In genomic region chr9:88523335-88523668, GRCm38 (mm10) we compare ENCODE assay signal across 9 mouse cellular contexts. TPM values are rescaled to one million over a fixed set of nuclear protein-coding genes. Genes with fewer than 3 reads are reported as not detected.
A peak's percentile ranks its signal among the peaks of the same experiment; 100 is the strongest.
DNase-seq lines count a peak whose midpoint lies in the region; ATAC-seq and TF ChIP-seq lines count a peak whose summit lies in the region.
"Had no signal": no experiment of that assay in that cellular context is flagged by ENCODE, and none has a peak within 500 bp of the region (broad histone marks: within the 10 kb centered on the region; RNA-seq: fewer than 3 reads in every experiment).

No protein-coding gene starts in this region.

- no peak for TF ChIP-seq CTCF in lung, embryonic 14.5 days (IDR thresholded peaks at IDR 0.05; ENCODE audit: low read depth)

- peak overlapping the region; percentile 93 for H3K27ac ChIP-seq in lung, embryonic 14.5 days (ENCODE audit: low read depth)
- peak overlapping the region; percentile 90 for H3K27ac ChIP-seq in embryonic facial prominence, embryonic 15.5 days (replicated peaks)
- H3K27ac ChIP-seq in limb, embryonic 10.5 days: peak overlapping the region; percentile 96
- H3K27ac ChIP-seq in neural tube, embryonic 15.5 days (replicated peaks): peak overlapping the region; percentile 91

- peak overlapping the region; percentile 96 for H3K9ac ChIP-seq in lung, embryonic 14.5 days
- H3K9ac ChIP-seq in embryonic facial prominence, embryonic 15.5 days: peak overlapping the region; percentile 51
- H3K9ac ChIP-seq in neural tube, embryonic 15.5 days (replicated peaks): peak overlapping the region; percentile 72

- H3K9me3 ChIP-seq in lung, embryonic 14.5 days (ENCODE audit: low read depth, low read length): no peaks in the 10 kb centered on the region
- no peaks in the 10 kb centered on the region for H3K9me3 ChIP-seq in embryonic facial prominence, embryonic 15.5 days (replicated peaks)
- H3K9me3 ChIP-seq in limb, embryonic 10.5 days (replicated peaks): no peaks in the 10 kb centered on the region
- H3K9me3 ChIP-seq in neural tube, embryonic 15.5 days (replicated peaks): no peaks in the 10 kb centered on the region

- peak overlapping the region; percentile 67 for H3K4me3 ChIP-seq in lung, embryonic 14.5 days (ENCODE audit: low read depth, low read length)
- peak overlapping the region; percentile 78 for H3K4me3 ChIP-seq in embryonic facial prominence, embryonic 15.5 days (replicated peaks)
- peak overlapping the region; percentile 78 for H3K4me3 ChIP-seq in limb, embryonic 10.5 days
- H3K4me3 ChIP-seq in neural tube, embryonic 15.5 days (replicated peaks): peak overlapping the region; percentile 62

- peaks cover 24% of the 10 kb centered on the region for H3K36me3 ChIP-seq in lung, embryonic 14.5 days (ENCODE audit: insufficient read depth)
- H3K36me3 ChIP-seq in embryonic facial prominence, embryonic 15.5 days: peaks cover 16% of the 10 kb centered on the region
- peaks cover 23% of the 10 kb centered on the region for H3K36me3 ChIP-seq in limb, embryonic 10.5 days
- 0 out of 2 replicates have a peak, but pooled peaks cover 3% of the 10 kb centered on the region for H3K36me3 ChIP-seq in neural tube, embryonic 15.5 days

- under 1% methylated on average over 16 of the region's 16 CpGs for WGBS in lung, embryonic 14.5 days
- WGBS in embryonic facial prominence, embryonic 15.5 days: 2% methylated on average over 16 of the region's 16 CpGs
- WGBS in limb, embryonic 10.5 days: 1% methylated on average over 16 of the region's 16 CpGs
- under 1% methylated on average over 16 of the region's 16 CpGs for WGBS in neural tube, embryonic 15.5 days

- H3K4me1 ChIP-seq in lung, embryonic 14.5 days (ENCODE audit: insufficient read depth): peaks cover 3% of the 10 kb centered on the region; the same call in 1 of the 2 replicates
- peaks cover 12% of the 10 kb centered on the region for H3K4me1 ChIP-seq in embryonic facial prominence, embryonic 15.5 days
- H3K4me1 ChIP-seq in limb, embryonic 10.5 days: peaks cover 17% of the 10 kb centered on the region
- H3K4me1 ChIP-seq in neural tube, embryonic 15.5 days: peaks cover 26% of the 10 kb centered on the region

- no peak for ATAC-seq in lung, embryonic 14.5 days (ENCODE audit: insufficient read depth)
- no peak for ATAC-seq in embryonic facial prominence, embryonic 15.5 days (ENCODE audit: insufficient number of reproducible peaks, low FRiP score, low TSS enrichment, low read depth)
- no peak for ATAC-seq in neural tube, embryonic 15.5 days (ENCODE audit: low FRiP score)

- H3K4me2 ChIP-seq in lung, embryonic 14.5 days: peak overlapping the region; percentile 87
- peak overlapping the region; percentile 82 for H3K4me2 ChIP-seq in embryonic facial prominence, embryonic 15.5 days (replicated peaks)
- H3K4me2 ChIP-seq in neural tube, embryonic 15.5 days: peak overlapping the region; percentile 91

- H3K27me3 ChIP-seq in lung, embryonic 14.5 days (ENCODE audit: insufficient read depth, low read length): no peaks in the 10 kb centered on the region
- no peaks in the 10 kb centered on the region for H3K27me3 ChIP-seq in embryonic facial prominence, embryonic 15.5 days
- H3K27me3 ChIP-seq in limb, embryonic 10.5 days (ENCODE audit: low read depth, poor library complexity, severe bottlenecking): no peaks in the 10 kb centered on the region
- H3K27me3 ChIP-seq in neural tube, embryonic 15.5 days (replicated peaks): no peaks in the 10 kb centered on the region

- DNase-seq in lung, embryonic 14.5 days: no peak
- no peak for DNase-seq in lung, postnatal 36 days
- no peak for DNase-seq in limb, embryonic 10.5 days (ENCODE audit: low spot score)
- no peak for DNase-seq in gastrocnemius, adult 18-20 months (ENCODE audit: low spot score)
- DNase-seq in cerebellum, adult 18-20 months: no peak
- DNase-seq in gastrocnemius, postnatal 10 days: no peak

RNA-seq across cellular contexts. Expression of gene Zfp949, which starts 24.5 kb away (rescaled TPM):
- polyA plus RNA-seq in lung, embryonic 14.5 days (2014; fragmentation: Nextera tagmentation; extraction: Ambion mirVana): 7.6 and 8.4 TPM in 2 replicates
- 12.8 and 14.1 TPM in 2 replicates for polyA plus RNA-seq in embryonic facial prominence, embryonic 15.5 days (2015; fragmentation: Nextera tagmentation; extraction: Ambion mirVana)
- polyA plus RNA-seq in limb, embryonic 10.5 days (2016; fragmentation: Nextera tagmentation; extraction: Ambion mirVana): 5.2 and 9.1 TPM in 2 replicates
- polyA plus RNA-seq in neural tube, embryonic 15.5 days (2015; fragmentation: Nextera tagmentation; extraction: Ambion mirVana): 19.9 and 21.4 TPM in 2 replicates
- total RNA-seq in gastrocnemius, adult 18-20 months (2021): 1 to 10 TPM; 8.4 to 9.5 TPM
- 1 to 10 TPM; 6.4 to 7.1 TPM for total RNA-seq in gastrocnemius, postnatal 10 days (2021)

RNA-seq across cellular contexts. Expression of gene Syncrip, which starts 40.9 kb away (rescaled TPM):
- 141 and 151 TPM in 2 replicates for polyA plus RNA-seq in lung, embryonic 14.5 days (2014; fragmentation: Nextera tagmentation; extraction: Ambion mirVana)
- 83.1 and 86.0 TPM in 2 replicates for polyA plus RNA-seq in embryonic facial prominence, embryonic 15.5 days (2015; fragmentation: Nextera tagmentation; extraction: Ambion mirVana)
- 125 and 132 TPM in 2 replicates for polyA plus RNA-seq in limb, embryonic 10.5 days (2016; fragmentation: Nextera tagmentation; extraction: Ambion mirVana)
- 66.7 and 73.3 TPM in 2 replicates for polyA plus RNA-seq in neural tube, embryonic 15.5 days (2015; fragmentation: Nextera tagmentation; extraction: Ambion mirVana)
- 10 to 100 TPM; 51.4 to 68.7 TPM for total RNA-seq in gastrocnemius, adult 18-20 months (2021)
- 10 to 100 TPM; 65.8 to 77.3 TPM for total RNA-seq in gastrocnemius, postnatal 10 days (2021)

RNA-seq across cellular contexts. Expression of gene Trim43a, which starts 57.4 kb away (rescaled TPM):
- polyA plus RNA-seq in lung, embryonic 14.5 days (2014; fragmentation: Nextera tagmentation; extraction: Ambion mirVana): 0.12 TPM in 1 of 2 replicates, not detected in the other
- not detected in 2 replicates for polyA plus RNA-seq in embryonic facial prominence, embryonic 15.5 days (2015; fragmentation: Nextera tagmentation; extraction: Ambion mirVana)
- polyA plus RNA-seq in limb, embryonic 10.5 days (2016; fragmentation: Nextera tagmentation; extraction: Ambion mirVana): 0.13 and 0.15 TPM in 2 replicates
- 0.08 and 0.20 TPM in 2 replicates for polyA plus RNA-seq in neural tube, embryonic 15.5 days (2015; fragmentation: Nextera tagmentation; extraction: Ambion mirVana)
- under 1 TPM; 0.12 to 0.30 TPM for total RNA-seq in gastrocnemius, adult 18-20 months (2021)
- not detected for total RNA-seq in gastrocnemius, postnatal 10 days (2021)
- total RNA-seq: gastrocnemius, postnatal 4 days had no signal
